8 mouse cellular contexts compared by ENCODE assay signal in the genomic region with DNA sequence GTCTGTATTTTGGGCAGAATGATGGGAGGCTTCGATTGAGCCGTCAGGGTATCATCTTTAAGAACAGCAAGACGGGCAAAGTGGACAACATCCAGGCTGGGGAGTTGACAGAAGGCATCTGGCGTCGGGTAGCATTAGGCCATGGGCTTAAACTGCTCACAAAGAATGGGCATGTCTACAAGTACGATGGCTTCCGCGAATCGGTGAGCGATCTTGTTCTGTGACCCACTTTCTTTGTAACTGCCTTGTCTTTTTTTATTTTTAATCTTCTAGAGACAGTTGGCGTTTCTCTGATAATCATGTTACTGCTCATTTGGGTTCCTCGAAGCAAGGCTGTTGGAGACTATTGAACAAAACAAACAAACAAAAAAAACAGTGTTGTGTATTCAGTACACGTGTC. TPM values are rescaled to one million over a fixed set of nuclear protein-coding genes. Genes with fewer than 3 reads are reported as not detected.
DNase-seq lines count a peak whose midpoint lies in the region; ATAC-seq and TF ChIP-seq lines count a peak whose summit lies in the region.

No protein-coding gene starts in this region.

- 66% methylated on average over 13 of the region's 13 CpGs for WGBS in kidney, embryonic 16.5 days
- 80% methylated on average over 13 of the region's 13 CpGs for WGBS in hindbrain, postnatal 0 days

- no peak for DNase-seq in kidney, postnatal 36 days
- DNase-seq in c-Kit-positive CD71-positive TER-119-negative erythroid progenitor cells, embryonic 14.5 days (ENCODE audit: low read depth): peak; percentile 50
- no peak for DNase-seq in hindbrain, postnatal 0 days (ENCODE audit: low spot score)
- DNase-seq in thymus, postnatal 25 days: no peak
- no peak for DNase-seq in embryo, embryonic 11 days

- H3K9ac ChIP-seq in kidney, embryonic 16.5 days (replicated peaks; ENCODE audit: low read length): peak overlapping the region; percentile 97
- H3K9ac ChIP-seq in hindbrain, postnatal 0 days (replicated peaks; ENCODE audit: low read length): peak overlapping the region; percentile 83; the same call in 1 of the 2 replicates

- no peak for TF ChIP-seq CTCF in hindbrain, postnatal 0 days (IDR thresholded peaks at IDR 0.05; ENCODE audit: low read depth)

- no peaks in the 10 kb centered on the region for H3K9me3 ChIP-seq in kidney, embryonic 16.5 days (ENCODE audit: low read length)
- no peaks in the 10 kb centered on the region for H3K9me3 ChIP-seq in hindbrain, postnatal 0 days (ENCODE audit: low read length)

- H3K4me2 ChIP-seq in kidney, embryonic 16.5 days (replicated peaks; ENCODE audit: low read depth, low read length): peak overlapping the region; percentile 89
- peak overlapping the region; percentile 85 for H3K4me2 ChIP-seq in hindbrain, postnatal 0 days (ENCODE audit: low read depth, low read length)
- peak overlapping the region; percentile 73 for H3K4me2 ChIP-seq in myocyte (ENCODE audit: low read depth)

- TF ChIP-seq POLR2A in myocyte (IDR thresholded peaks at IDR 0.05; ENCODE audit: insufficient read length, low read depth): no peak

- peaks cover 42% of the 10 kb centered on the region for H3K36me3 ChIP-seq in kidney, embryonic 16.5 days (ENCODE audit: insufficient read depth, low read length)
- peaks cover 40% of the 10 kb centered on the region for H3K36me3 ChIP-seq in hindbrain, postnatal 0 days (ENCODE audit: insufficient read depth, low read length)
- H3K36me3 ChIP-seq in myocyte (ENCODE audit: control insufficient read depth, insufficient read depth): peaks cover 36% of the 10 kb centered on the region

- no peaks in the 10 kb centered on the region for H3K27me3 ChIP-seq in kidney, embryonic 16.5 days (ENCODE audit: insufficient read depth, low read length)
- H3K27me3 ChIP-seq in hindbrain, postnatal 0 days (ENCODE audit: insufficient read depth, low read length): no peaks in the 10 kb centered on the region
- no peaks in the 10 kb centered on the region for H3K27me3 ChIP-seq in myocyte (ENCODE audit: control insufficient read depth, insufficient read depth, insufficient read length)

- no peak overlapping the region for H3ac ChIP-seq in myocyte (ENCODE audit: control insufficient read depth, insufficient read length)

- peaks cover 25% of the 10 kb centered on the region for H3K79me2 ChIP-seq in myocyte (ENCODE audit: control insufficient read depth, insufficient read depth)

- H3K4me1 ChIP-seq in kidney, embryonic 16.5 days (ENCODE audit: insufficient read depth, low read length): peaks cover 13% of the 10 kb centered on the region
- H3K4me1 ChIP-seq in hindbrain, postnatal 0 days (ENCODE audit: insufficient read depth, low read length): peaks cover 7% of the 10 kb centered on the region

- no peak for ATAC-seq in kidney, embryonic 16.5 days (ENCODE audit: low FRiP score, low TSS enrichment)
- no peak for ATAC-seq in hindbrain, postnatal 0 days
- ATAC-seq in CD4-positive, CD25-positive, alpha-beta regulatory T cell, adult 4 months: no peak

- no peak overlapping the region for H3K27ac ChIP-seq in kidney, embryonic 16.5 days (ENCODE audit: low read length)
- H3K27ac ChIP-seq in hindbrain, postnatal 0 days: no peak overlapping the region

- peak overlapping the region; percentile 88 for H3K4me3 ChIP-seq in kidney, embryonic 16.5 days (ENCODE audit: low read length)
- H3K4me3 ChIP-seq in hindbrain, postnatal 0 days (ENCODE audit: low read length): peak overlapping the region; percentile 67
- peak overlapping the region; percentile 74 for H3K4me3 ChIP-seq in myocyte

TF ChIP-seq in myocyte, 11 proteins besides CTCF, POLR2A, EP300 and RAD21:
- TF ChIP-seq CEBPB (IDR thresholded peaks at IDR 0.05; ENCODE audit: insufficient read depth, poor library complexity, severe bottlenecking): no peak
- TF ChIP-seq TCF12 (IDR thresholded peaks at IDR 0.05; ENCODE audit: insufficient read depth, poor library complexity, severe bottlenecking): no peak
- no peak for TF ChIP-seq TCF3 (IDR thresholded peaks at IDR 0.05; ENCODE audit: insufficient read length, low read depth)
- no peak for TF ChIP-seq USF1 (IDR thresholded peaks at IDR 0.05; ENCODE audit: low read depth)
- TF ChIP-seq SRF (IDR thresholded peaks at IDR 0.05; ENCODE audit: control insufficient read depth, insufficient read length, low read depth): no peak
- no peak for TF ChIP-seq E2F4 (IDR thresholded peaks at IDR 0.05; ENCODE audit: insufficient read depth)
- TF ChIP-seq REST (IDR thresholded peaks at IDR 0.05; ENCODE audit: insufficient read depth, insufficient read length): no peak
- TF ChIP-seq MYOD1 (IDR thresholded peaks at IDR 0.05; ENCODE audit: control insufficient read depth in 1 of 3, insufficient read length in 2 of 3, low read depth in 2 of 3): no peak
- no peak for TF ChIP-seq MYOG (IDR thresholded peaks at IDR 0.05; ENCODE audit: control insufficient read depth in 1 of 3, insufficient read depth in 1 of 3, insufficient read length in 2 of 3, low read depth in 2 of 3)
- TF ChIP-seq POLR2AphosphoS2 (IDR thresholded peaks at IDR 0.05; ENCODE audit: insufficient read length, low read depth): no peak
- no peak for TF ChIP-seq MAX (IDR thresholded peaks at IDR 0.05; ENCODE audit: low read depth)

RNA-seq across cellular contexts. Expression of a gene that starts 1.1 kb away (rescaled TPM):
- 0.56 and 1.3 TPM in 2 replicates for polyA plus RNA-seq in kidney, embryonic 16.5 days (2015; fragmentation: Nextera tagmentation; extraction: Ambion mirVana)
- total RNA-seq in hindbrain, postnatal 0 days (2014; rRNA removed): 1.1 and 1.7 TPM in 2 replicates
- polyA plus RNA-seq in hindbrain, postnatal 0 days (2015; fragmentation: Nextera tagmentation; extraction: Ambion mirVana): 2.6 and 3.3 TPM in 2 replicates
- polyA plus RNA-seq in myocyte (2012; fragmentation: generic; extraction: Trizol): 53.1 TPM
- under 1 TPM in 1 of 2 experiments, not detected in 1; 0.46 TPM for polyA plus RNA-seq in CD4-positive, CD25-positive, alpha-beta regulatory T cell, adult 4 months (2017; shearing (Covaris generic))

RNA-seq across cellular contexts. Expression of a gene that starts 1.3 kb away (rescaled TPM):
- polyA plus RNA-seq in kidney, embryonic 16.5 days (2015; fragmentation: Nextera tagmentation; extraction: Ambion mirVana): 316 and 329 TPM in 2 replicates
- 178 and 196 TPM in 2 replicates for total RNA-seq in hindbrain, postnatal 0 days (2014; rRNA removed)
- polyA plus RNA-seq in hindbrain, postnatal 0 days (2015; fragmentation: Nextera tagmentation; extraction: Ambion mirVana): 141 and 142 TPM in 2 replicates
- 123 TPM for polyA plus RNA-seq in myocyte (2012; fragmentation: generic; extraction: Trizol)
- polyA plus RNA-seq in CD4-positive, CD25-positive, alpha-beta regulatory T cell, adult 4 months (2017; shearing (Covaris generic)): 100 to 1,000 TPM; 147 to 202 TPM

RNA-seq across cellular contexts. Expression of a gene that starts 9.5 kb away (rescaled TPM):
- 34.2 and 40.6 TPM in 2 replicates for polyA plus RNA-seq in kidney, embryonic 16.5 days (2015; fragmentation: Nextera tagmentation; extraction: Ambion mirVana)
- total RNA-seq in hindbrain, postnatal 0 days (2014; rRNA removed): 70.0 and 113 TPM in 2 replicates
- polyA plus RNA-seq in hindbrain, postnatal 0 days (2015; fragmentation: Nextera tagmentation; extraction: Ambion mirVana): 17.4 and 19.3 TPM in 2 replicates
- 84.0 TPM for polyA plus RNA-seq in myocyte (2012; fragmentation: generic; extraction: Trizol)
- polyA plus RNA-seq in CD4-positive, CD25-positive, alpha-beta regulatory T cell, adult 4 months (2017; shearing (Covaris generic)): 1 to 10 TPM; 3.8 to 5.6 TPM

RNA-seq across cellular contexts. Expression of a gene that starts 50.3 kb away (rescaled TPM):
- polyA plus RNA-seq in kidney, embryonic 16.5 days (2015; fragmentation: Nextera tagmentation; extraction: Ambion mirVana): not detected in 2 replicates
- not detected in 2 replicates for total RNA-seq in hindbrain, postnatal 0 days (2014; rRNA removed)
- polyA plus RNA-seq in hindbrain, postnatal 0 days (2015; fragmentation: Nextera tagmentation; extraction: Ambion mirVana): not detected in 2 replicates
- not detected for polyA plus RNA-seq in myocyte (2012; fragmentation: generic; extraction: Trizol)
- not detected for polyA plus RNA-seq in CD4-positive, CD25-positive, alpha-beta regulatory T cell, adult 4 months (2017; shearing (Covaris generic))

RNA-seq across cellular contexts. Expression of a gene that starts 58.1 kb away (rescaled TPM):
- 0.36 TPM in 1 of 2 replicates, not detected in the other for polyA plus RNA-seq in kidney, embryonic 16.5 days (2015; fragmentation: Nextera tagmentation; extraction: Ambion mirVana)
- not detected in 2 replicates for total RNA-seq in hindbrain, postnatal 0 days (2014; rRNA removed)
- polyA plus RNA-seq in hindbrain, postnatal 0 days (2015; fragmentation: Nextera tagmentation; extraction: Ambion mirVana): not detected in 2 replicates
- polyA plus RNA-seq in myocyte (2012; fragmentation: generic; extraction: Trizol): not detected
- not detected for polyA plus RNA-seq in CD4-positive, CD25-positive, alpha-beta regulatory T cell, adult 4 months (2017; shearing (Covaris generic))

Comparison
In these comparisons a context has a peak if more than half of its experiments do, and no peak if none do; other contexts are left out.
1. RNA of a gene that starts 1.1 kb away (polyA plus RNA-seq): 53.1 TPM in myocyte (single experiment); 2.6 to 3.3 TPM in hindbrain, postnatal 0 days, 0.56 to 1.3 TPM in kidney, embryonic 16.5 days and 0.46 TPM in CD4-positive, CD25-positive, alpha-beta regulatory T cell, adult 4 months; every median in the first group is over 10 times any median in the second.
2. Peak in every context shown above with its lines, with median percentiles within 50 percentile points of each other: H3K4me2 ChIP-seq and H3K4me3 ChIP-seq.